Mouse (Mus musculus): ENCODE results near the gene Lgr4. TPM values are rescaled to one million over a fixed set of nuclear protein-coding genes. Genes with fewer than 3 reads are reported as not detected.
A peak's percentile ranks its signal among the peaks of the same experiment; 100 is the strongest.

Lgr4 gene
- polyA plus RNA-seq, 1 experiment from 2014 or later: 8.0 TPM

DNA sequence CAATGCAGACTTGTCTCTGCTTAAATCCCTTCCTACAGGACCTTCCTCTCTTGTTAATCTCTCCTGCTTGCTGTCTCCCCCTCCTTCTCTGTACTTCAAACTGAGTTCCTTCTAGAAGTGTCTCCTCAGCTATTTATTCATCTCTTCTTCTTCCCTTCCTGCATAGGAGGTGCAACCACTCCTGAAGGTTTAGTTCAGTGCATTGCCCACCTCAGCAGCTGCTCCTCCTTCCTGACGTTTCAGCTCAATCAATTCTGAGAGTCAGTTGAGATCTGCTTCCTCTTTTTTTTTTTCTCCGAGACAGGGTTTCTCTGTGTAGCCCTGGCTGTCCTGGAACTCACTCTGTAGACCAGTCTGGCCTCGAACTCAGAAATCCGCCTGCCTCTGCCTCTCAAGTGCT lies 36.4 kb downstream of the Lgr4 start:
- peaks cover 21% of the 10 kb centered on the region for H3K4me1 ChIP-seq (replicated peaks)
- no peaks in the 10 kb centered on the region for H3K9me3 ChIP-seq

GRCm38 (mm10) chr2:109955060-109955459 lies 37.6 kb downstream of the Lgr4 start:
- Histone ChIP-seq H3K9me3 (no peaks in the 10 kb centered on the region), H3K4me1 (replicated peaks) (peaks cover 31% of the 10 kb centered on the region)
- 59% methylated on average over 5 of the region's 5 CpGs for WGBS

More for the DNA sequence above, 36.4 kb downstream of the Lgr4 start:
- no peak overlapping the region for H3K9ac ChIP-seq
- H3K27me3 ChIP-seq: no peaks in the 10 kb centered on the region
- H3K27ac ChIP-seq (replicated peaks): no peak overlapping the region
- no peak overlapping the region for H3K4me2 ChIP-seq
- WGBS: 78% methylated on average over 4 of the region's 4 CpGs
- no peaks in the 10 kb centered on the region for H3K36me3 ChIP-seq
- no peak for ATAC-seq (ENCODE audit: low FRiP score, low read depth)
- H3K4me3 ChIP-seq: no peak overlapping the region

DNA sequence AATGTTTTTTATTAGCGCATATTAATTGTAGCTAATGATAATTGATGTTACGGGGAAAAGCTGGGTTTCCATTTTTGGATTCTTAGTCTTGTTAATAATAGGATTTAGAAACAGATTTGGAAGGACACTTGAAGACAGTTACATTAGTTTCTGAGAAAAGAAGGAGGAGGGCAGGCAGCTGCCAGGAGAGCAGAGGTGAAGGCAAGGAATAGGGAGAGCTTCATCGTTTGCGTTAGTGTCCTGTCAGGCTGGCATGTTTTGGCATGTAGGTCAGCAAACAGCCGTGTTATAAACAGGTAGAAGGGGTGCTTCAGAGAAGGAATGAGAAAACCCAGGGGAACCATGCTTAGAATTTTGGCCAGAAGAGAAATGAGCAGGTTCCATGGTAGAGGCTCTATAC lies 38.5 kb downstream of the Lgr4 start:
- no peak overlapping the region for H3K9ac ChIP-seq
- peaks cover 35% of the 10 kb centered on the region for H3K4me1 ChIP-seq (replicated peaks)
- no peak overlapping the region for H3K4me3 ChIP-seq
- no peak for ATAC-seq (ENCODE audit: low FRiP score, low read depth)
- no peaks in the 10 kb centered on the region for H3K36me3 ChIP-seq
- WGBS: 84% methylated on average over 5 of the region's 5 CpGs
- H3K4me2 ChIP-seq: no peak overlapping the region
- H3K27ac ChIP-seq (replicated peaks): no peak overlapping the region
- no peaks in the 10 kb centered on the region for H3K9me3 ChIP-seq
- no peaks in the 10 kb centered on the region for H3K27me3 ChIP-seq

More at GRCm38 (mm10) chr2:109955060-109955459, 37.6 kb downstream of the Lgr4 start:
- H3K4me2 ChIP-seq: no peak overlapping the region
- H3K27me3 ChIP-seq: no peaks in the 10 kb centered on the region
- no peak overlapping the region for H3K27ac ChIP-seq (replicated peaks)
- no peak overlapping the region for H3K9ac ChIP-seq
- no peak overlapping the region for H3K4me3 ChIP-seq
- no peak for ATAC-seq (ENCODE audit: low FRiP score, low read depth)
- no peaks in the 10 kb centered on the region for H3K36me3 ChIP-seq

DNA sequence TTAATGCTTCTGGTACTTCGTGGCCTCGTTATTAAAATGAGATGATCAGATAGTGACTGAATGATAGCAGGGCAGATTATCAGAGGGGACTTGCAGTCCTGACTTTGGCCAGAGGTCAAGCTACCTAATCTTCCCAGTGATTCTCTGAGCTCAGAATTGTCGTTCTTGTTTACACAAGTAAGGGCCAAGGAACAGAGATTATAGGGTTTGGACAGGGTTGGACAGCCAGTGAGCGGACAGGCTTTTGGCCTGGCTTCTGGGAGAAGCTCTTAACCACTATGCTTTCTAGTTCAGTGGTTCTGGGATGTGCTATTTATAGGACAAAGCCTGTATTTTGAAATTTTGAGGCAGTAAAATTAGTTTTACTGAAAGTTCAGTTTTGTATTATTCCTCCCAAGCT lies 39.3 kb downstream of the Lgr4 start:
- 84% methylated on average over 4 of the region's 4 CpGs for WGBS
- Histone ChIP-seq H3K27me3 (no peaks in the 10 kb centered on the region), H3K4me2 (no peak overlapping the region), H3K36me3 (no peaks in the 10 kb centered on the region), H3K9me3 (no peaks in the 10 kb centered on the region), H3K4me1 (replicated peaks) (peaks cover 35% of the 10 kb centered on the region), H3K4me3 (no peak overlapping the region), H3K9ac (no peak overlapping the region), H3K27ac (replicated peaks) (no peak overlapping the region)
- no peak for ATAC-seq (ENCODE audit: low FRiP score, low read depth)

DNA sequence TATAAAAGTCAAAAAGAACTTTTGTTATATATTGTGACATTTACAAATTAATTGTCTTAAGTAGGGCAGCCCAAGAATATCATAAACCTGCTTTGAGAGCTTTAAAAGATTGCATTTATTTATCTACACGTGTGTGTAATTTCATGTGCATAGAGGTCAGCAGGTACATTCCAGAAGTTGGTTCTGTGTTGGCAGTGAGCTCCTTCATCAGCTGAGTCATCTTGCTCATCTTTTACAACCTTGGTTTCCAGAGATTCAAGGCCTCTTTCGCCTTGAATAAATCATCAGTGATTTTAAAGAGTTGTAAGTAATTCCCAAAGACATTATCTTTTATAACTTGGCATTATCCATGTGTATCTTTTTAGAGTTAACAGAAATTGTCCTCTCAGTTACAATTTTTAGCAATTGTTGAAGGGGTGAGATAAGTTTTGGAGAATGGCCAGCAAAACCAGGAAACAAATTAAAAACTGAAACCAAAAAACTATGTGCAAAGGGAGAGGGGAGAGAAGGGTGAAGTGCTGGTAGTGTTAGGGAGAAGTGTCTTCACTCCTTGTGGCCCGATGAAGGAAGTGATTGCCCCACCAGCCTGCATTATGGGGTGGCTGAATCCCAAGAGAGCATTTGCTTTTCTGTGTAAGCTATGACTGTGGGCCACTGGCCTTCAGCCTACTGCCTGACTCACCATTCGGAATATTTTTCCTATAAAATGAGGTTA lies 41.4 kb downstream of the Lgr4 start:
- Histone ChIP-seq H3K4me2 (no peak overlapping the region), H3K9me3 (no peaks in the 10 kb centered on the region), H3K4me1 (replicated peaks) (peaks cover 20% of the 10 kb centered on the region), H3K27me3 (no peaks in the 10 kb centered on the region), H3K36me3 (no peaks in the 10 kb centered on the region), H3K4me3 (no peak overlapping the region), H3K27ac (replicated peaks) (no peak overlapping the region), H3K9ac (no peak overlapping the region)
- ATAC-seq (ENCODE audit: low FRiP score, low read depth): no peak
- WGBS: 70% methylated on average over 4 of the region's 4 CpGs

DNA sequence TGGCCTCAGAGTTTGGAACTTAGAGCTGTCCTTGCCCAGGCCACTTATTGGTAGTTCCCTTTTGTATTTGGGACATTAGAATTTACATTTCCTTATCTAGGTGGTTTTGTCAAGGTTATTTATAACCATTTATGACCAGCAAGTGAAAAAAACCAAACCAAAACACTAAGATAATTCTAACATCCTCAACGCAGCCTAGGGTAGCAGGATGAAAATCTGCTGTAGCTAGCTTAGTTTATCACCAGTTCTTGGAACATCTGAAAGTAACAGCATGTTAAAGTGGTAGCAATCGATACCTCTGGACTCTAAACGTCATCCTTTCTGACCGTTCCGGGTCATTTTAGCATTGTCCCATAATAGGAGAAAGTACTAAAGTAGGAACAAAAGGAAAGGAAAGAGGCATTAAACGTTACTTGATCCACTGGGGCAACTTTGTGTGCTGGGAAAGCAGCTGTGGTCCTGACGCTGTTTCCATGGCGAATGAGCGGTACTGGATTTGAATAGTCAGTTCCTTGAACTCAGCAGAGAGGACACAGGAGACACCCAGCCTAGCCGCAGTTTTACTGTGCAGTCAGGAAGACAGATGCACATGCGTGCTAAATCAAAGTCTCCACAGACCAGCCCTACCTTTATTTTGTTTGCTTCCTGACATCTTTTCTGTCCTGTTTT lies 42.1 kb downstream of the Lgr4 start:
- H3K4me3 ChIP-seq: no peak overlapping the region
- H3K27ac ChIP-seq (replicated peaks): no peak overlapping the region
- WGBS: 24% methylated on average over 11 of the region's 11 CpGs
- no peaks in the 10 kb centered on the region for H3K36me3 ChIP-seq
- H3K4me2 ChIP-seq: peak overlapping the region; percentile 6
- peaks cover 19% of the 10 kb centered on the region for H3K4me1 ChIP-seq (replicated peaks)
- ATAC-seq (ENCODE audit: low FRiP score, low read depth): no peak
- no peaks in the 10 kb centered on the region for H3K9me3 ChIP-seq
- no peaks in the 10 kb centered on the region for H3K27me3 ChIP-seq
- H3K9ac ChIP-seq: no peak overlapping the region

DNA sequence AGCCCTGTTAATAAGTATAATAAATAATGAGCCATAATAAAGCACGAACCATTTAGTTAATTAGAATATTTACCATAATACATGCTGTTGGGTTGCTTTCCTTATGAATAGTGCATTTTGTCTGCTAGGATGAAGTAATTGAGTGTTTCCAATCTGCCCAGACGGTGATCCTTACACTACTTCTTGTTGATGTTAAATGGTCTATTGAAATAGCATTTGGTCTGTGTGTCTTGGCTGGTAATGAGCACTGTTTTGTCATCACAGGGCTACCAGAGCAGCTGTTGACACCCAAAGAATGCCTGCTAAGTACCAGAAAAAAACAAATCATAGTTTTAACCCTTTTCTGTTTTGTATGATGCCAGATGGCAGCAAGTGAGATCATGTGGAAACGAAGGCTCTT lies 42.8 kb downstream of the Lgr4 start:
- WGBS: 18% methylated on average over 3 of the region's 3 CpGs
- ATAC-seq (ENCODE audit: low FRiP score, low read depth): peak; percentile 45; the same call in 1 of the 2 replicates
- H3K9me3 ChIP-seq: no peaks in the 10 kb centered on the region
- no peaks in the 10 kb centered on the region for H3K36me3 ChIP-seq
- H3K27ac ChIP-seq (replicated peaks): no peak overlapping the region
- no peak overlapping the region for H3K9ac ChIP-seq
- H3K4me2 ChIP-seq: no peak overlapping the region
- H3K27me3 ChIP-seq: no peaks in the 10 kb centered on the region
- H3K4me3 ChIP-seq: no peak overlapping the region
- peaks cover 16% of the 10 kb centered on the region for H3K4me1 ChIP-seq (replicated peaks)

DNA sequence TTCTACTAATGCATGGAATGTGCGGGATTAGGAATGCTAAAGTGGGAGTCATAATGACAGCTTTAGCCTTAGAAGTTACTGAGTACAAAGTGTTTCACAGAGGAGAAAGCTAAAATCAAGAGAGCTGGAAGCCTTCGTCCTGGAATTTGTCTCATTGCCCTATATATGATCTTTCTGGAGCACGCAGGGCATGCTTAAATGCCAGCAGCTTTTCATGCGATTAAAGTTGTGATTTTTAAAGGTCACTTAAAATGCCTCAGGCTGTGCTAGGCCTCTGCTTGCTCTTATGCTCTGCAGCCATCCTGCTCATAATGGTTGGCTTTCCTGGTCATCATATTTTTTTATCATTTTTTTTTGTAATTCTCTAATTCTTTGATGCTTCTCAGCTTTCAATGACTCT lies 43.7 kb downstream of the Lgr4 start:
- no peak overlapping the region for H3K9ac ChIP-seq
- no peak overlapping the region for H3K4me2 ChIP-seq
- no peaks in the 10 kb centered on the region for H3K9me3 ChIP-seq
- WGBS: 67% methylated on average over 4 of the region's 4 CpGs
- H3K27ac ChIP-seq (replicated peaks): no peak overlapping the region
- ATAC-seq (ENCODE audit: low FRiP score, low read depth): no peak
- H3K4me3 ChIP-seq: no peak overlapping the region
- H3K4me1 ChIP-seq (replicated peaks): peaks cover 14% of the 10 kb centered on the region
- H3K36me3 ChIP-seq: no peaks in the 10 kb centered on the region
- no peaks in the 10 kb centered on the region for H3K27me3 ChIP-seq

DNA sequence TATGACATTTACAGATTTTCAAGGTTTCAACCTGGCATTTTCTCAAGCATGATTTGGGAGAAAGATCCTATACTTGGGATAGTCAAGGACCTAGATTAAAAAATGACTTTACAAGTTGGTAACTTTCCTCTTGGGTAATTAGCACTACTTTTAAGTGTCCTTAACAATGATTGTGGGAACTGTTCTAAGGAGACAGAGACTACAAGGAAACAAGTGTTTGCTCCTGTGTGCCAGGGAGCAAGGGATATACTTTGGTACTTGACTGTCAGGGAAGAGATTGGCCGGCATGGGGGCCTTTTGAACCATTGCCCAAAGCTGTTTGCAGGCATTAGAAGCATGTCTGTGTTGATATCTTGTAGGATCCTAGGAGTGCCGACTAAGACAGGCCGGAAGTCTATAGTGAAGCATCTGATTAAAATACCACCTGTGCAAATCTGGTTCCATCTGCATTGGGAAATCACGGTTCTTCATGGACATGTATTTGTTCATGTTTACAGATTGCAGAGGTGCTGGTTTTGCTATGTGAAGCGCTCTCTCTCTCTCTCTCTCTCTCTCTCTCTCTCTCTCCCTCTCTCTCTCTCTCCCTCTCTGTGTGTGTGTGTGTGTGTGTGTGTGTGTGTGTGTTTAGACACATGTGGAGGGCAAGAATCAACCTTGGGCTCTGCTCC lies 46.3 kb downstream of the Lgr4 start:
- Histone ChIP-seq H3K27ac (replicated peaks) (no peak overlapping the region), H3K27me3 (no peaks in the 10 kb centered on the region), H3K4me1 (replicated peaks) (peaks cover 14% of the 10 kb centered on the region), H3K4me3 (no peak overlapping the region), H3K4me2 (no peak overlapping the region), H3K9ac (no peak overlapping the region), H3K36me3 (no peaks in the 10 kb centered on the region), H3K9me3 (no peaks in the 10 kb centered on the region)
- 77% methylated on average over 5 of the region's 5 CpGs for WGBS
- no peak for ATAC-seq (ENCODE audit: low FRiP score, low read depth)

GRCm38 (mm10) chr2:109965753-109966420 lies 48.4 kb downstream of the Lgr4 start:
- WGBS: 68% methylated on average over 9 of the region's 9 CpGs
- Histone ChIP-seq H3K9ac (no peak overlapping the region), H3K4me2 (no peak overlapping the region), H3K4me3 (no peak overlapping the region), H3K36me3 (no peaks in the 10 kb centered on the region), H3K4me1 (replicated peaks) (peaks cover under 1% of the 10 kb centered on the region; the same call in 1 of the 2 replicates), H3K27ac (replicated peaks) (no peak overlapping the region), H3K9me3 (no peaks in the 10 kb centered on the region), H3K27me3 (no peaks in the 10 kb centered on the region)
- no peak for ATAC-seq (ENCODE audit: low FRiP score, low read depth)

DNA sequence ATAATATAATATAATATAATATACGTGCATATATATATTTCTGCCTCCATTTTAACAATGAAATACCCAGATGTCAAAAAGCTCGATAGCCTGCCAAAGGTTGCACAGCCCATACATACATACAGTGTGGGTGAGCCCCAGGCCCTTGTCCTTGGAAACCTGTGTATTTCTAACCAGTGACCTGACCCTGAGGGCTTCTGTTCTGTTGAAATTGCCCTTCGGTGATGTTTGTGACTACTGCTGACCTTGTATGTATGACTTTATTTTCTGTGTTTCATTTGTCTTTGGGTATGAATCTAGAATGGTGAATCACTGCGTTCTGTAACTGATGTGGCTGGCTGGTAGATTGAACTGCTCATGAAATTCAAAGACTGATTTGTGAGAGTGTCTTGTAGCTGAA lies 49.4 kb downstream of the Lgr4 start:
- 0 out of 2 replicates have a peak, but pooled peaks cover 3% of the 10 kb centered on the region for H3K4me1 ChIP-seq (replicated peaks)
- no peaks in the 10 kb centered on the region for H3K36me3 ChIP-seq
- H3K9me3 ChIP-seq: no peaks in the 10 kb centered on the region
- no peak overlapping the region for H3K9ac ChIP-seq
- H3K4me3 ChIP-seq: no peak overlapping the region
- WGBS: 95% methylated on average over 4 of the region's 4 CpGs
- ATAC-seq (ENCODE audit: low FRiP score, low read depth): no peak
- no peak overlapping the region for H3K4me2 ChIP-seq
- no peak overlapping the region for H3K27ac ChIP-seq (replicated peaks)
- no peaks in the 10 kb centered on the region for H3K27me3 ChIP-seq

DNA sequence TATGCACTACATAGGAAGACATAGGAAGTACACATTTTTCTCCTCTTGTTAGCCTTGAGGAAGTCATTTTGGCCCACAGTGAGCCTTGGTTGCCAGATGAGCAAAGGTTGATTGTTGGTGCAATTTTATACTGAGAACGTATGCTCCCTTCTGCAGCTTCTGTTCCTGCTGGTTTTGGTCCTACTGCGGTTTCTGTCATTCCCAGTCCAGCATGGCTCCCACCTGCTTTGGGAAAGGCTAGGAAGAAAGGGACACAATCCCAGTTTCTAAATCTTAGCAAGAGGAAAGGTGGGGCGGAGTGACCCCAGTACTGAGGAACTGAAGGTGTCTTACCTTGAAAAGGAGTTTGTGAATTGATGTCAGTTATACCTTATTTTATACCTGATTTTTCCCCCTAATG lies 51.9 kb downstream of the Lgr4 start:
- H3K4me2 ChIP-seq: no peak overlapping the region
- 88% methylated on average over 3 of the region's 3 CpGs for WGBS
- no peak for ATAC-seq (ENCODE audit: low FRiP score, low read depth)
- no peaks in the 10 kb centered on the region for H3K9me3 ChIP-seq
- no peak overlapping the region for H3K27ac ChIP-seq (replicated peaks)
- no peak overlapping the region for H3K4me3 ChIP-seq
- no peaks in the 10 kb centered on the region for H3K36me3 ChIP-seq
- 0 out of 2 replicates have a peak, but pooled peaks cover 3% of the 10 kb centered on the region for H3K4me1 ChIP-seq (replicated peaks)
- H3K27me3 ChIP-seq: no peaks in the 10 kb centered on the region
- no peak overlapping the region for H3K9ac ChIP-seq
